Mouse (Mus musculus) spleen, embryonic (tissue): ENCODE measurements around the gene Clec4n.
"Not testable (repeated sequence)": the region's sequence is repeated elsewhere in the genome, so short reads cannot be mapped to it uniquely, and the experiment has no call there.

Experiments used
- CTCF ChIA-PET: fragments of 350-600 bp; sonication (Branson Sonifier 250); formaldehyde crosslinking; loops from one replicate; lab custom pipeline; 2022; lab: Charles Lee

The Clec4n gene

GRCm38 (mm10) chr6:123292751-123293400, 63.2 kb downstream of the Clec4n start:
- CTCF ChIA-PET = no interaction called here

GRCm38 (mm10) chr6:123293509-123293908, 63.9 kb downstream of the Clec4n start:
- CTCF ChIA-PET = not testable (repeated sequence)
